Mouse (Mus musculus) layer of hippocampus, postnatal 14 days (tissue): ENCODE measurements around the gene Gm21060. TPM values are rescaled to one million over a fixed set of nuclear protein-coding genes. Genes with fewer than 3 reads are reported as not detected.

Experiments used
- total RNA-seq, 2 experiments: library from RNA; stranded (reverse); gene quantifications; 2 replicates each; pipeline ENCODE4 v1.2.3; 2021

The Gm21060 gene
- total RNA-seq, 2 experiments from 2014 or later = not detected

Other genes with a start within 250 kb of the Gm21060 start
- gene Zfp950, start 156.2 kb downstream of the Gm21060 start, total RNA-seq = 10 to 100 TPM; 33.9 to 44.0 TPM
- under 1 TPM in 1 of 2 experiments, not detected in 1; 0.25 TPM for gene Gm7102, start 120.8 kb downstream of the Gm21060 start, total RNA-seq
- gene Gm6020, start 113.2 kb downstream of the Gm21060 start, total RNA-seq = not detected
- gene Csf2ra, start 68.6 kb downstream of the Gm21060 start, total RNA-seq = 10 to 100 TPM; 31.6 to 32.0 TPM